In genomic region chr6:34906125-34906524, GRCm38 (mm10) we compare ENCODE assay signal across 28 mouse cellular contexts. TPM values are rescaled to one million over a fixed set of nuclear protein-coding genes. Genes with fewer than 3 reads are reported as not detected.
DNase-seq lines count a peak whose midpoint lies in the region; ATAC-seq and TF ChIP-seq lines count a peak whose summit lies in the region.
"Had no signal": no experiment of that assay in that cellular context is flagged by ENCODE, and none has a peak within 500 bp of the region (broad histone marks: within the 10 kb centered on the region; RNA-seq: fewer than 3 reads in every experiment).

No protein-coding gene starts in this region.

- 0 out of 2 replicates have a peak, but pooled peaks have one; percentile 9 for TF ChIP-seq CTCF in heart, postnatal 0 days (IDR thresholded peaks at IDR 0.05; ENCODE audit: low read depth)
- peak; percentile 15 for TF ChIP-seq CTCF in left cerebral cortex, adult 2 months (IDR thresholded peaks at IDR 0.05)
- TF ChIP-seq CTCF in liver, embryonic 14.5 days (IDR thresholded peaks at IDR 0.05; ENCODE audit: low read depth) = peak; percentile 52

- H3K36me3 ChIP-seq in heart, postnatal 0 days (replicated peaks; ENCODE audit: control insufficient read depth, insufficient read depth, low read length) = peaks cover 39% of the 10 kb centered on the region
- H3K36me3 ChIP-seq in liver, embryonic 14.5 days (replicated peaks; ENCODE audit: control insufficient read depth, insufficient read depth, low read depth) = peaks cover 77% of the 10 kb centered on the region

- intact Hi-C loops in heart, postnatal 10 days (cut with DNase I) = no loop called here
- intact Hi-C loops in left cerebral cortex, adult 2 months (cut with DNase I) = no loop called here
- intact Hi-C loops in left cerebral cortex, postnatal 36 days (cut with DNase I) = no loop called here

- TF ChIP-seq EP300 in heart, postnatal 0 days (IDR thresholded peaks at IDR 0.05; ENCODE audit: low read depth) = no peak
- TF ChIP-seq EP300 in liver, embryonic 14.5 days (IDR thresholded peaks at IDR 0.05; ENCODE audit: low read depth) = no peak

- no peak overlapping the region for H3K4me2 ChIP-seq in heart, postnatal 0 days (ENCODE audit: low read depth, low read length)
- H3K4me2 ChIP-seq in liver, embryonic 14.5 days (ENCODE audit: low read depth) = peak overlapping the region; percentile 87
- H3K4me2 ChIP-seq: forebrain, embryonic 13.5 days; hindbrain, embryonic 15.5 days; limb, embryonic 13.5 days had no signal

- no peak for DNase-seq in heart, postnatal 0 days (ENCODE audit: low spot score)
- DNase-seq in heart, postnatal 10 days = no peak
- DNase-seq in left cerebral cortex, adult 2 months (ENCODE audit: extremely low spot score in 1 of 2, low spot score in 2 of 2) = no peak
- no peak for DNase-seq in left cerebral cortex, postnatal 36 days (ENCODE audit: low spot score in 2 of 2)
- peak; percentile 29 for DNase-seq in A20 (ENCODE audit: low read depth, low spot score)
- DNase-seq in liver, embryonic 14.5 days (ENCODE audit: low read depth in 3 of 3, low spot score in 3 of 3) = no peak
- no peak for DNase-seq in frontal cortex, postnatal 36 days (ENCODE audit: low spot score in 2 of 2)
- DNase-seq in natural killer cell, adult 2 months (ENCODE audit: low spot score in 2 of 2) = no peak
- DNase-seq: B cell, adult 2 months; cerebellum, adult 9-10 months; kidney, postnatal 4 days; midbrain, embryonic 14.5 days; thymus, postnatal 14 days had no signal

- H3K9ac ChIP-seq in heart, postnatal 0 days (replicated peaks; ENCODE audit: low read depth, low read length) = no peak overlapping the region
- H3K9ac ChIP-seq in liver, embryonic 14.5 days (replicated peaks) = no peak overlapping the region
- H3K9ac ChIP-seq: forebrain, embryonic 13.5 days; hindbrain, embryonic 15.5 days; limb, embryonic 13.5 days had no signal

- no peaks in the 10 kb centered on the region for H3K27me3 ChIP-seq in heart, postnatal 0 days (ENCODE audit: control insufficient read depth, insufficient read depth, low read length)
- H3K27me3 ChIP-seq in liver, embryonic 14.5 days (ENCODE audit: control insufficient read depth, insufficient read depth, low read length) = no peaks in the 10 kb centered on the region
- H3K27me3 ChIP-seq: forebrain, embryonic 13.5 days; hindbrain, embryonic 15.5 days; limb, embryonic 13.5 days; megakaryocyte, embryonic 14.5 days had no signal

- H3K4me1 ChIP-seq in heart, postnatal 0 days (ENCODE audit: control insufficient read depth, insufficient read depth) = peaks cover 40% of the 10 kb centered on the region
- H3K4me1 ChIP-seq in liver, embryonic 14.5 days (replicated peaks; ENCODE audit: control insufficient read depth in 2 of 2, insufficient read depth in 2 of 2, low read length in 1 of 2) = peaks cover 44 to 45% of the 10 kb centered on the region in 2 experiments

- H3K27ac ChIP-seq in heart, postnatal 0 days (ENCODE audit: low read depth) = no peak overlapping the region
- no peak overlapping the region; the same call in 1 of the 2 replicates for H3K27ac ChIP-seq in left cerebral cortex, adult 2 months
- peak overlapping the region; percentile 98 for H3K27ac ChIP-seq in liver, embryonic 14.5 days
- H3K27ac ChIP-seq: forebrain, embryonic 13.5 days; hindbrain, embryonic 15.5 days; limb, embryonic 13.5 days had no signal

- ATAC-seq in heart, postnatal 0 days (ENCODE audit: insufficient read depth, low read depth) = no peak
- ATAC-seq in liver, embryonic 14.5 days (ENCODE audit: insufficient read depth) = no peak
- ATAC-seq: forebrain, embryonic 13.5 days had no signal

- H3K9me3 ChIP-seq in heart, postnatal 0 days (replicated peaks; ENCODE audit: control insufficient read depth, low read length) = no peaks in the 10 kb centered on the region
- H3K9me3 ChIP-seq in liver, embryonic 14.5 days (ENCODE audit: control insufficient read depth, low read length) = no peaks in the 10 kb centered on the region
- H3K9me3 ChIP-seq: embryonic facial prominence, embryonic 10.5 days; forebrain, embryonic 13.5 days; hindbrain, embryonic 15.5 days; limb, embryonic 13.5 days; megakaryocyte, embryonic 14.5 days had no signal

- WGBS in heart, postnatal 0 days = 79% methylated on average over 2 of the region's 2 CpGs
- WGBS in liver, embryonic 14.5 days (ENCODE audit: insufficient replicate concordance) = 67% methylated on average over 2 of the region's 2 CpGs

- no peak overlapping the region for H3K4me3 ChIP-seq in heart, postnatal 0 days (ENCODE audit: low read depth, low read length)
- no peak overlapping the region for H3K4me3 ChIP-seq in left cerebral cortex, adult 2 months
- no peak overlapping the region for H3K4me3 ChIP-seq in liver, embryonic 14.5 days (ENCODE audit: insufficient read depth in 1 of 2, low read depth in 2 of 2, low read length in 2 of 2)
- H3K4me3 ChIP-seq: embryonic facial prominence, embryonic 10.5 days; forebrain, embryonic 13.5 days; hindbrain, embryonic 15.5 days; limb, embryonic 13.5 days; megakaryocyte, embryonic 14.5 days had no signal

RNA-seq across cellular contexts. Expression of gene Wdr91, which starts 4.6 kb away (rescaled TPM):
- total RNA-seq in heart, postnatal 0 days (2014; rRNA removed; ENCODE audit: low replicate concordance) = 24.9 and 25.2 TPM in 2 replicates
- 7.7 and 8.6 TPM in 2 replicates for polyA plus RNA-seq in heart, postnatal 0 days (2015; fragmentation: Nextera tagmentation; extraction: Ambion mirVana)
- 10 to 100 TPM; 18.3 to 20.7 TPM for total RNA-seq in heart, postnatal 10 days (2021)
- 10 to 100 TPM; 29.3 to 30.7 TPM for total RNA-seq in left cerebral cortex, adult 2 months (2021)
- 10 to 100 TPM; 33.4 to 34.6 TPM for total RNA-seq in left cerebral cortex, postnatal 36 days (2021)
- 17.4 and 21.5 TPM in 2 replicates for polyA plus RNA-seq in liver, embryonic 14.5 days (2012; rRNA removed)
- 9.5 and 9.7 TPM in 2 replicates for polyA plus RNA-seq in liver, embryonic 14.5 days (2014; fragmentation: Nextera tagmentation; extraction: Ambion mirVana)

RNA-seq across cellular contexts. Expression of gene Stra8, which starts 13.8 kb away (rescaled TPM):
- not detected in 2 replicates for total RNA-seq in heart, postnatal 0 days (2014; rRNA removed; ENCODE audit: low replicate concordance)
- not detected in 2 replicates for polyA plus RNA-seq in heart, postnatal 0 days (2015; fragmentation: Nextera tagmentation; extraction: Ambion mirVana)
- not detected for total RNA-seq in heart, postnatal 10 days (2021)
- total RNA-seq in left cerebral cortex, adult 2 months (2021) = not detected
- total RNA-seq in left cerebral cortex, postnatal 36 days (2021) = not detected
- not detected in 2 replicates for polyA plus RNA-seq in liver, embryonic 14.5 days (2012; rRNA removed)
- polyA plus RNA-seq in liver, embryonic 14.5 days (2014; fragmentation: Nextera tagmentation; extraction: Ambion mirVana) = not detected in 2 replicates
- total RNA-seq: adrenal gland, adult 18-20 months; adrenal gland, postnatal 4 days; common myeloid progenitor, adult 5-6 weeks; heart, postnatal 25 days; layer of hippocampus, postnatal 14 days; left cerebral cortex, postnatal 10 days had no signal
- polyA plus RNA-seq: forebrain, embryonic 13.5 days; gonadal fat pad, adult 2 months; heart, embryonic 11.5 days; hindbrain, embryonic 15.5 days; limb, embryonic 13.5 days; lung, embryonic 16.5 days; midbrain, embryonic 14.5 days; neural tube, embryonic 11.5 days had no signal

RNA-seq across cellular contexts. Expression of gene Cyren, which starts 28.3 kb away (rescaled TPM):
- 1.7 and 6.3 TPM in 2 replicates for total RNA-seq in heart, postnatal 0 days (2014; rRNA removed; ENCODE audit: low replicate concordance)
- 6.1 and 6.3 TPM in 2 replicates for polyA plus RNA-seq in heart, postnatal 0 days (2015; fragmentation: Nextera tagmentation; extraction: Ambion mirVana)
- total RNA-seq in heart, postnatal 10 days (2021) = 1 to 10 TPM; 5.3 TPM
- total RNA-seq in left cerebral cortex, adult 2 months (2021) = 1 to 10 TPM; 5.6 to 7.2 TPM
- 1 to 10 TPM; 4.0 to 5.1 TPM for total RNA-seq in left cerebral cortex, postnatal 36 days (2021)
- 5.4 and 7.2 TPM in 2 replicates for polyA plus RNA-seq in liver, embryonic 14.5 days (2012; rRNA removed)
- 4.2 and 6.3 TPM in 2 replicates for polyA plus RNA-seq in liver, embryonic 14.5 days (2014; fragmentation: Nextera tagmentation; extraction: Ambion mirVana)

RNA-seq across cellular contexts. Expression of gene Tmem140, which starts 43.2 kb away (rescaled TPM):
- total RNA-seq in heart, postnatal 0 days (2014; rRNA removed; ENCODE audit: low replicate concordance) = 7.7 and 10.6 TPM in 2 replicates
- 5.3 and 6.1 TPM in 2 replicates for polyA plus RNA-seq in heart, postnatal 0 days (2015; fragmentation: Nextera tagmentation; extraction: Ambion mirVana)
- 10 to 100 TPM; 16.0 to 19.3 TPM for total RNA-seq in heart, postnatal 10 days (2021)
- total RNA-seq in left cerebral cortex, adult 2 months (2021) = 1 to 10 TPM; 3.1 TPM
- total RNA-seq in left cerebral cortex, postnatal 36 days (2021) = 1 to 10 TPM; 3.1 to 3.5 TPM
- 1.6 and 1.7 TPM in 2 replicates for polyA plus RNA-seq in liver, embryonic 14.5 days (2012; rRNA removed)
- 2.6 and 2.9 TPM in 2 replicates for polyA plus RNA-seq in liver, embryonic 14.5 days (2014; fragmentation: Nextera tagmentation; extraction: Ambion mirVana)
